Mouse (Mus musculus): ENCODE data around the gene Rhox2f. TPM values are rescaled to one million over a fixed set of nuclear protein-coding genes. Genes with fewer than 3 reads are reported as not detected.
"Not testable (repeated sequence)": the region's sequence is repeated elsewhere in the genome, so short reads cannot be mapped to it uniquely, and the experiment has no call there.

Gene Rhox2f
- total RNA-seq (2015) (not detected in 2 replicates), total RNA-seq (2017) (not detected in 2 replicates)

GRCm38 (mm10) chrX:37571105-37571504, at the start of gene Rhox2f:
Gene Rhox2f, plus strand, starts transcription at chrX:37571405.
- not testable (repeated sequence) for ATAC-seq (replicated peaks; ENCODE audit: poor library complexity)

- ATAC-seq (replicated peaks; ENCODE audit: poor library complexity), result not testable (repeated sequence)
Measured at GRCm38 (mm10) chrX:37530152-37530551, 41.1 kb upstream of the Rhox2f start, which contains the start of gene Rhox2e. Gene Rhox2e, plus strand, starts transcription at chrX:37530452.

- ATAC-seq (replicated peaks; ENCODE audit: poor library complexity), result not testable (repeated sequence)
Measured at GRCm38 (mm10) chrX:37541719-37542118, 29.5 kb upstream of the Rhox2f start, which contains the start of gene Rhox3e. Gene Rhox3e, plus strand, starts transcription at chrX:37542019.

GRCm38 (mm10) chrX:37557112-37557511, 14.1 kb upstream of the Rhox2f start, which contains the start of gene Rhox4e:
Gene Rhox4e, plus strand, starts transcription at chrX:37557412.
- ATAC-seq (replicated peaks; ENCODE audit: poor library complexity), result not testable (repeated sequence)

DNA sequence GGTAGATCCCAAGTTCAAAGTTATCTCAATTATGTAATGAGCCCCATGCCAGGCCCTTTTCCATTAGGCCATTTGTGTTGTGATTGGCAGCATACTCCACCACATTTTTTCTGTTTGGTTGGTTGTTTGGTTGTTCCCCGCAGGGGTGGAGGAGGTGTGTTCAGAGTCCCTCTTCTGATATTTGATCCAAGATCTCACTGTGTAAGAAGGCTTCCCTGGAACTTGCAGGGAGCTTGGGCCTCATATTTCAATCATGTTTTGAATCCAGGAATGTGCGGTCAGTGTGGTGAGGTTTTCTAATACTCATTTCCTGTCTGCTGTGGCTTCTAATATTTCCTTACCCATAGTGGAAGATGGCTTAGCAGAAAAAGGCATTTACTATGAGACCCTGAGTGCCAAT, 1.4 kb downstream of the Rhox2f start:
- not testable (repeated sequence) for ATAC-seq (replicated peaks; ENCODE audit: poor library complexity)

GRCm38 (mm10) chrX:37580692-37581091, 9.5 kb downstream of the Rhox2f start, which contains the start of gene Rhox3f:
Gene Rhox3f, plus strand, starts transcription at chrX:37580992.
- ATAC-seq (replicated peaks; ENCODE audit: poor library complexity), result not testable (repeated sequence)

DNA sequence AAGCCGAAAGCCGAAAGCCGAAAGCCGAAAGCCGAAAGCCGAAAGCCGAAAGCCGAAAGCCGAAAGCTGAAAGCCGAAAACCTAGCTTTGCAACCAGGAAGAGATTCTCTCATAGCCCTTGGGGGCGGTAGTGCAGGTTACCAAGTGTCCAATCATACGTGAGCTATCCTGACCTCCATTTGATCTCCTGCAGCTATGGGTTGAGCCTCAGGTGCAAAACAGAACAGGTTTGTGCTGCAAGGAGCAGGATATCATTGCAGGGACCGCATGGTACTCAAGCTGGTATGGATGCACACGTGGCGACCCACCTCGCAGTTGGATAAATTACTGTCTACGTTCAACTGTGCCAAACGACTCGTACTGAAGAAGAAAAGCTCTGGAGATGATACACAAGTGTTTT, 36.4 kb downstream of the Rhox2f start, which contains the start of gene Rhox4f:
Gene Rhox4f (minus strand): TSS at position 101 of the 400 bp plus-strand sequence.
- ATAC-seq (replicated peaks; ENCODE audit: poor library complexity), result not testable (repeated sequence)

Other genes with a start within 250 kb of the Rhox2f start
- not detected in 2 replicates for gene Rhox3a2, start 191.4 kb upstream of the Rhox2f start, total RNA-seq (2015)
- not detected in 2 replicates for gene Rhox3a2, start 191.4 kb upstream of the Rhox2f start, total RNA-seq (2017)
- gene Rhox4a2, start 180.6 kb upstream of the Rhox2f start, total RNA-seq (2015), result not detected in 2 replicates
- gene Rhox4a2, start 180.6 kb upstream of the Rhox2f start, total RNA-seq (2017), result not detected in 2 replicates
- not detected in 2 replicates for gene Rhox2b, start 159.3 kb upstream of the Rhox2f start, total RNA-seq (2015)
- gene Rhox2b, start 159.3 kb upstream of the Rhox2f start, total RNA-seq (2017), result not detected in 2 replicates
- not detected in 2 replicates for gene Rhox4b, start 138.9 kb upstream of the Rhox2f start, total RNA-seq (2015)
- gene Rhox4b, start 138.9 kb upstream of the Rhox2f start, total RNA-seq (2017), result not detected in 2 replicates
- not detected in 2 replicates for gene Rhox2c, start 117.7 kb upstream of the Rhox2f start, total RNA-seq (2015)
- gene Rhox2c, start 117.7 kb upstream of the Rhox2f start, total RNA-seq (2017), result not detected in 2 replicates
- gene Rhox3c, start 112.8 kb upstream of the Rhox2f start, total RNA-seq (2015), result not detected in 2 replicates
- not detected in 2 replicates for gene Rhox3c, start 112.8 kb upstream of the Rhox2f start, total RNA-seq (2017)
- not detected in 2 replicates for gene Rhox4c, start 91.1 kb upstream of the Rhox2f start, total RNA-seq (2015)
- not detected in 2 replicates for gene Rhox4c, start 91.1 kb upstream of the Rhox2f start, total RNA-seq (2017)
- gene Rhox2d, start 78.0 kb upstream of the Rhox2f start, total RNA-seq (2015), result not detected in 2 replicates
- gene Rhox2d, start 78.0 kb upstream of the Rhox2f start, total RNA-seq (2017), result not detected in 2 replicates
- not detected in 2 replicates for gene Rhox4d, start 57.0 kb upstream of the Rhox2f start, total RNA-seq (2015)
- not detected in 2 replicates for gene Rhox4d, start 57.0 kb upstream of the Rhox2f start, total RNA-seq (2017)
- gene Rhox2e, start 41.0 kb upstream of the Rhox2f start, total RNA-seq (2015), result not detected in 2 replicates
- gene Rhox2e, start 41.0 kb upstream of the Rhox2f start, total RNA-seq (2017), result not detected in 2 replicates
- not detected in 2 replicates for gene Rhox3e, start 29.4 kb upstream of the Rhox2f start, total RNA-seq (2015)
- gene Rhox3e, start 29.4 kb upstream of the Rhox2f start, total RNA-seq (2017), result not detected in 2 replicates
- gene Rhox4e, start 14.0 kb upstream of the Rhox2f start, total RNA-seq (2015), result not detected in 2 replicates
- gene Rhox4e, start 14.0 kb upstream of the Rhox2f start, total RNA-seq (2017), result not detected in 2 replicates
- gene Rhox3f, start 9.6 kb downstream of the Rhox2f start, total RNA-seq (2015), result not detected in 2 replicates
- not detected in 2 replicates for gene Rhox3f, start 9.6 kb downstream of the Rhox2f start, total RNA-seq (2017)
- not detected in 2 replicates for gene Rhox4f, start 36.3 kb downstream of the Rhox2f start, total RNA-seq (2015)
- gene Rhox4f, start 36.3 kb downstream of the Rhox2f start, total RNA-seq (2017), result not detected in 2 replicates
- not detected in 2 replicates for gene Rhox3g, start 57.2 kb downstream of the Rhox2f start, total RNA-seq (2015)
- not detected in 2 replicates for gene Rhox3g, start 57.2 kb downstream of the Rhox2f start, total RNA-seq (2017)
- gene Rhox2g, start 72.1 kb downstream of the Rhox2f start, total RNA-seq (2015), result not detected in 2 replicates
- gene Rhox2g, start 72.1 kb downstream of the Rhox2f start, total RNA-seq (2017), result not detected in 2 replicates
- gene Rhox4g, start 79.9 kb downstream of the Rhox2f start, total RNA-seq (2015), result not detected in 2 replicates
- not detected in 2 replicates for gene Rhox4g, start 79.9 kb downstream of the Rhox2f start, total RNA-seq (2017)
- gene Rhox3h, start 97.4 kb downstream of the Rhox2f start, total RNA-seq (2015), result not detected in 2 replicates
- gene Rhox3h, start 97.4 kb downstream of the Rhox2f start, total RNA-seq (2017), result not detected in 2 replicates
- not detected in 2 replicates for gene Rhox2h, start 101.9 kb downstream of the Rhox2f start, total RNA-seq (2015)
- gene Rhox2h, start 101.9 kb downstream of the Rhox2f start, total RNA-seq (2017), result not detected in 2 replicates
- gene Rhox5, start 233.4 kb downstream of the Rhox2f start, total RNA-seq (2015), result not detected in 2 replicates
- gene Rhox5, start 233.4 kb downstream of the Rhox2f start, total RNA-seq (2017), result not detected in 2 replicates